Mouse (Mus musculus) bone marrow, adult 2 months (tissue): Measurements from ENCODE around the gene Slc9a2. TPM values are rescaled to one million over a fixed set of nuclear protein-coding genes. Genes with fewer than 3 reads are reported as not detected.

ENCODE experiments used
- H3K27ac ChIP-seq: fragments of 200-500 bp; 2 replicates; pipeline ENCODE4 v1.5.1; 2012; ENCODE audit warnings: low read depth, mild to moderate bottlenecking, control low read depth, inconsistent platforms, low read length; ENCODE audit not compliant: control insufficient read depth, poor library complexity, insufficient read depth
- H3K4me1 ChIP-seq: fragments of 200-500 bp; 2 replicates; pipeline ENCODE4 v1.6.1; 2011; ENCODE audit warnings: low read length; ENCODE audit not compliant: control insufficient read depth, insufficient read depth
- H3K4me3 ChIP-seq: fragments of 200-500 bp; replicated peaks from 2 replicates; pipeline ENCODE3; 2011; ENCODE audit warnings: mild to moderate bottlenecking, low read depth, low read length, control low read depth; ENCODE audit not compliant: control insufficient read depth
- CTCF ChIP-seq: fragments of 200-500 bp; IDR thresholded peaks from 2 replicates; pipeline ENCODE4 v1.5.1; 2011; ENCODE audit warnings: low read length, control low read depth; ENCODE audit not compliant: control insufficient read depth, insufficient read depth
- POLR2A ChIP-seq: fragments of 200-500 bp; IDR thresholded peaks from 2 replicates; pipeline ENCODE4 v1.6.1; 2011; ENCODE audit warnings: low read depth, mild to moderate bottlenecking, control low read depth, low read length, borderline replicate concordance; ENCODE audit not compliant: control insufficient read depth
- WGBS: fragments of 180-500 bp; shearing (Covaris S2); methylation state at CpG from one replicate; pipeline ENCODE4 v1.1.7; 2018; 5-methylcytosine and 5-hydroxymethylcytosine counted together
- polyA plus RNA-seq: library from polyadenylated mRNA; stranded (reverse); fragments of >200 nt; gene quantifications from 2 replicates; pipeline ENCODE4 v1.2.4, GENCODE M21; 2011; ENCODE audit warnings: low replicate concordance; ENCODE audit not compliant: missing spikeins, insufficient read depth, insufficient read length

The Slc9a2 gene
- polyA plus RNA-seq, 1 experiment = not detected

DNA sequence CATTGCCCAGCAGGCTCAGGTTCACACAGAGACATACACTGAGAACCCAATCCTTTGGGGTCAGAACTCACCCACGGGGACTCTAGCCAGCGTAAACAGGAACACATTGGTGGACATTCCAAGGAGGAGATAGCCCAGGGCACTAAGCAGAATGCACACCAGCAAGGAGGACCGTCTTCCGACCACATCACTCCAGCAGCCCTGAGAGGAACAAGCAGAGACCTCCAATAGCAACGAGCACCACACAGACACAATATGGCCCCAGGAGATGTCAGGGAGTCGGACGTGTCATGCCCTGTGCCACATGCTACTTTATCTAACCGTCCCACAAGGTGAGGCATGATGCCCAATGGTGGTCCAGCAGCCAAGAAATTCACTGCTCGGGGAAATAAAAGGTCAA is 103.9 kb downstream of the Slc9a2 start:
- Histone ChIP-seq H3K27ac (no peak overlapping the region), H3K4me3 (no peak overlapping the region), H3K4me1 (peaks cover 2% of the 10 kb centered on the region)
- WGBS = 84% methylated on average over 9 of the region's 9 CpGs
- TF ChIP-seq POLR2A (no peak), CTCF (no peak)

DNA sequence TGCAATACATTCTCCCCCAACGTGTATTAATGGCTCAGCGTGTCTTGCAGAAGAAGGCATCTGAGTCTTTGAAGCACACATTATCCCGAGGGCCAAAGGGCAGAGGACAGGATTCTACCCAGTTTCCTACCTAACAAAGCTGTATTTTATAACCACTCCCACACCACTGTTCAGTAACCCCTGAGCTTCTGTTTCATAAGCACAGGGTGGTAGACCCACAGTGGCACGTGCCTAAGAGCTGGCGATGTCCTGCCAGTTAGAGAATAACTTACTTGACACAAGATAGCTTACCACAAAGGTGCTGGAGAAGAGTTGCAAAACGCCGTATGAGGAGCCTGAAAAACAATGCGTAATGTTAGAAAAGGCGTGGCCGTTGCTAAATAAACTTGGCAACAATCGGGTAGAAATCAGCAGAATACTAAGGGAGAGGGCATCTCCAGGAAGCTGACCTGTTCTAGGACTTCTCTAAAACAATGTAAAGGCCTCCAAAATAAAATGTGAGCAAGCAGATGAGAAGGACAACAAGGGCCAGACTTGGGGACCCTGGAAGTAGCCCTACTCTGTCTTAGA is 105.6 kb downstream of the Slc9a2 start:
- 44% methylated on average over 11 of the region's 11 CpGs for WGBS
- Histone ChIP-seq H3K27ac (no peak overlapping the region; the same call in 1 of the 2 replicates), H3K4me3 (no peak overlapping the region), H3K4me1 (peaks cover 2% of the 10 kb centered on the region)
- no peak for TF ChIP-seq CTCF
- TF ChIP-seq POLR2A = no peak

DNA sequence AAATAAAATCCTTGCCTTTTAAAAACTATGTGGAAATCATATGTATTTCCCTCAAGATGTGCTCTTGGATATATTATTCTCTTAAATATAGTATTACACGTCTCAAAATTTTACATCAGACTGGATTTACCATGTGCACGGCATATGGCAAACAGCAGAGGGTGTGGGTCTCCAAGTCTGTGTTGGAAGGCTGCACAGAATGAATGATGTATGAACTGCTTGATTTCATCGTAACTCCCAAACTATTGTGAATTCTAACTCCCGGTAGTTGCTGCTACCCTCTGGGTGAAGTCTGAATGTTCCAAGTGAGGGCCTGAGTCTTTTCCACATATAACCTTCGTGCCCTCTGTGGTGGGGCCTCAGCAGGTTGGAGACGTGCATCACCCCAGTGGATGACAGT is 108.6 kb downstream of the Slc9a2 start:
- Histone ChIP-seq H3K4me3 (no peak overlapping the region), H3K4me1 (peaks cover 2% of the 10 kb centered on the region), H3K27ac (no peak overlapping the region)
- WGBS = 87% methylated on average over 6 of the region's 6 CpGs
- no peak for TF ChIP-seq POLR2A
- no peak for TF ChIP-seq CTCF

DNA sequence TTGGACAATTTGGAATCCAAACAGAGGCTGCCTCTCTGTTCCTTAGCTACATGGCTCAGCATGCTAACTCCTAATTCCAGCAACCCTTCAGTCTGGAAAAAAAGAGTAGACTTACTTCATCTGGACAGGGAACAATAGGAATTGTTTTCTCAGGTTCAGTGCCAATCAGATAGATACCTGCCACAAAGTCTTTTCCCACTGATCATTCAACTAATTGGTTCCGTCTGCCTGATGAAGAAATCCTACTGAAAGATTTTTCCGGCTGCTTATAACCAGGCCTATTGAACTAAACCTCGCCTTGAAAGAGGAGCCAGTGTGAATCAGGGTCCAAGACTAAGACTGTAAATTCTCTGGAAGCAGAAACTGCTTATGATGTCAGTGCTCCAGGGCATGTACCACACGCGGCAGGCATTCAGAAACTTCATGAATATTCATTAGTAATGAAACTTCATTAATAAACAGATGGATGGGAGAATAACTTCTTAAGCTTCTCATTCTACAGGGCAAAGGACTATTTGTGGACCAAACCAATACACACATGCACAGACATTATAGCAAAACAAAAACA is 109.4 kb downstream of the Slc9a2 start:
- H3K27ac ChIP-seq = no peak overlapping the region
- peaks cover 2% of the 10 kb centered on the region for H3K4me1 ChIP-seq
- WGBS = 39% methylated on average over 5 of the region's 5 CpGs
- peak overlapping the region; percentile 94 for H3K4me3 ChIP-seq
- no peak for TF ChIP-seq POLR2A
- TF ChIP-seq CTCF = no peak

DNA sequence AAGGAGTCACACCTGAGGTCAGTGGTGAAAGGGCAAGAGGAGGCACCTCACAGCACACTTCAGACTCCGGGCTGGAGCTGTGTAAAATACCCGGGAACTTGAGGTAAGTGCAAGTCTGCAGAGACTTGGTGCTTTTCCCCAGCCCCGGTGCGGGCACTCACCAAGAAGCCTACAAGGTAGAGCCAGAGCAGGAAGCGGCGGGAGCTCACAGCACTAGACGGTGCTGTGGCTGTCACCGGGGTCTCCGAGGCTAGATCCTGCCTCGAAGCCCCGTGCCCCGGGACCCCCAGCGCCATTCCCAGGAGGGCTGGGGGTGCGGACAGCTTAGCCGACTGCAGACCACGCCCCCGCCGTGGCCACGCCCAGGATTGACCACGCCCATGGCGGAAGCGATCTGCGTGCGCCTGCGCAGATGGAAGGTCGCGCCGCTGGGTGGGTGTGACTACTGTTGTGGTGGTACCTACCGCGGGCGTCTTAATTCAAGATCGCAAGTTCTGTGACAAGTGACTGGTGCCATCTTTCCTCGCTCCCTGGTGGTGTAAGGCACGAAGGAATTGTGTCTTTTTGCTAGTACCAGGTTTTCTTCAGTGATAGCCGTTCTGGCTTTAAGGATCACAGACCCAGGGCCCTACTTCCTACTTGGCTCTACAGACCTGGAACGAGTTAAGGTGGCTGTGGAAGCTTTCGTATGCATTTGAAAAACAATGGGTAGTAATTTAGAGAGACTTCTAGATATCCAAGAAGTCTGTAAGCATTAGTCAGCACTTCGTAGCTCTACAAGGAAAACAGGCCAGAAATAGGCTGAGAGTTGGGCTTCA is 110.2 kb downstream of the Slc9a2 start, which contains the start of gene Mfsd9:
Gene Mfsd9 (minus strand): TSS at position 364 of the 818 bp plus-strand sequence.
- Histone ChIP-seq H3K4me3 (peak within 1 kb of the TSS; percentile 94), H3K27ac (peak within 1 kb of the TSS; percentile 51; the same call in 1 of the 2 replicates), H3K4me1 (peaks cover 2% of the 10 kb centered on the region)
- WGBS = 2% methylated on average over 38 of the region's 38 CpGs
- TF ChIP-seq CTCF (no peak), POLR2A (peak; percentile 20; the same call in 1 of the 2 replicates)

DNA sequence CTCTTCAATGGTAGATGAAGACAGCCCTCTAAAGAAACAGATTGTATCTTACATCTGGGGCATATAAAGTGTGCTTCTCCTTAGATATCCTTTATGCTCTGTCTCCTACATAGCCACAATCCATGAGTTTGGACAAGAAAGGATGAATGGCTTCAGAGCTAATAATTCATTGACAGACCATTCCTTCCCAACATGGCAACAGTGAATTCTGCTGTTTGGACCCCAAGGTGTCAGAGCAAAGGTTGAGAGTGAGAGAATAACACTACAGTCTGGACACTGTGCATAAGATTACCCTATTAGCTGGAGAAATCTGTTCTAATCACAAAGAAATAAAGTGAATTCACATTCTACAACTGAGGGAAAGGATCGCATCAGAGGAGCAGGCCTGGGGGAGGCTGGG is 115.1 kb downstream of the Slc9a2 start:
- TF ChIP-seq POLR2A (no peak), CTCF (no peak)
- 91% methylated on average over 1 of the region's 1 CpGs for WGBS
- Histone ChIP-seq H3K27ac (no peak overlapping the region), H3K4me1 (no peaks in the 10 kb centered on the region), H3K4me3 (no peak overlapping the region)

DNA sequence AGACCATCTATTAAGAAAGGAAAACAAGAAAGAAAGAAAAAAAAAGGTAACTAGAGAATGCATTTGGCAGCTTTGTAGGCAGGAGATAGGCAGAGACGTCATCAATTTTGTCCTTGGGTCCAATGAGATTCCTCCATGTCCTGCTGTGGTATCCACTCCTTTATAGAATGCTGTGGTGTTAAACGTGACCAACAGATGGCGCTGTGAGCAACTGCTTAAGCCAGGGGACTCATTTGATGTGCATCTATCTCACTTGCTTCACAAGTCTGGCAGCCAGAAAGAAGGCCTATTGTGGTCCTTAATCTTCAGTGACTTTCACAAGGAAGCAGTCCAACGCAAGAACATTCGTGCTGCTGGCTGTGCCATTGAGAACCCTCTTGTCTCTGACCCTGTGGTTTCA is 117.0 kb downstream of the Slc9a2 start:
- TF ChIP-seq CTCF (peak; percentile 59), POLR2A (no peak)
- Histone ChIP-seq H3K4me1 (no peaks in the 10 kb centered on the region), H3K4me3 (no peak overlapping the region), H3K27ac (no peak overlapping the region)
- WGBS = 18% methylated on average over 5 of the region's 5 CpGs

DNA sequence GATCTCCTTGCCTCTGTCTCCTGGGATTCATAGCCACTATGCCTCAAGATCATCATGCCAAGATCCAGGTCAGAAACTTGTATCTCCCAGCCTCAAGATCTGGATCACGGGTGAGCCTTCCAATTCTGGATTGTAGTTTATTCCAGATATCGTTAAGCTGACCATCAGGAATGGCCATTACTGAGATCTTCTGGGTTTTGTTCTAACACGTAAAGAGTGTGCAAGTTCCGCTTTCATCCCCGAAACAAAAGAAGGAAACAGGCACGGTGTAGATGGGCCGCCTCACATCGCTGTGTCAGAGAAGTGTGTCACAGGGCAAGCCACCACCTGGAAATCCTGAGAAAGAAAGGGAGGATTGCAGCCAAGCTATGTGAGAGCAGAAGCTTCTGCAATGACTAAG is 118.7 kb downstream of the Slc9a2 start:
- 80% methylated on average over 8 of the region's 8 CpGs for WGBS
- H3K4me3 ChIP-seq = no peak overlapping the region
- TF ChIP-seq POLR2A = no peak
- TF ChIP-seq CTCF = no peak
- no peaks in the 10 kb centered on the region for H3K4me1 ChIP-seq
- no peak overlapping the region for H3K27ac ChIP-seq
